Mouse (Mus musculus): ENCODE results near the gene Rnf2. TPM values are rescaled to one million over a fixed set of nuclear protein-coding genes. Genes with fewer than 3 reads are reported as not detected.

Gene Rnf2
- 69.9 and 74.1 TPM in 2 replicates for polyA plus RNA-seq (2015; fragmentation: Nextera tagmentation; extraction: Ambion mirVana)

GRCm38 (mm10) chr1:151500531-151501361, at the start of gene Rnf2:
Gene Rnf2, minus strand, starts transcription at chr1:151500955.
- peak; percentile 99 for ATAC-seq (ENCODE audit: insufficient read depth, low FRiP score)
- no peaks in the 10 kb centered on the region for H3K9me3 ChIP-seq (replicated peaks; ENCODE audit: control insufficient read depth, low read length)
- H3K36me3 ChIP-seq (ENCODE audit: control insufficient read depth, insufficient read depth, low read length): no peaks in the 10 kb centered on the region
- peak within 1 kb of the TSS; percentile 98 for H3K9ac ChIP-seq (ENCODE audit: low read length)
- peak within 1 kb of the TSS; percentile 89 for H3K4me3 ChIP-seq (replicated peaks; ENCODE audit: low read length)
- H3K27me3 ChIP-seq (ENCODE audit: control insufficient read depth, insufficient read depth, low read length): no peaks in the 10 kb centered on the region
- peaks cover 9% of the 10 kb centered on the region for H3K4me1 ChIP-seq (ENCODE audit: control insufficient read depth, insufficient read depth, low read length)
- WGBS: 1% methylated on average over 89 of the region's 90 CpGs
- H3K4me2 ChIP-seq (ENCODE audit: low read depth, low read length): peak within 1 kb of the TSS; percentile 76
- H3K27ac ChIP-seq (ENCODE audit: low read length): peak within 1 kb of the TSS; percentile 98

GRCm38 (mm10) chr1:151549794-151550193, 49.0 kb upstream of the Rnf2 start:
- H3K4me2 ChIP-seq (ENCODE audit: low read depth, low read length): no peak overlapping the region
- no peak overlapping the region for H3K27ac ChIP-seq (ENCODE audit: low read length)
- 70% methylated on average over 7 of the region's 7 CpGs for WGBS
- H3K4me3 ChIP-seq (replicated peaks; ENCODE audit: low read length): no peak overlapping the region
- H3K36me3 ChIP-seq (ENCODE audit: control insufficient read depth, insufficient read depth, low read length): no peaks in the 10 kb centered on the region
- no peaks in the 10 kb centered on the region for H3K9me3 ChIP-seq (replicated peaks; ENCODE audit: control insufficient read depth, low read length)
- ATAC-seq (ENCODE audit: insufficient read depth, low FRiP score): no peak
- H3K27me3 ChIP-seq (ENCODE audit: control insufficient read depth, insufficient read depth, low read length): no peaks in the 10 kb centered on the region
- no peaks in the 10 kb centered on the region for H3K4me1 ChIP-seq (ENCODE audit: control insufficient read depth, insufficient read depth, low read length)
- no peak overlapping the region for H3K9ac ChIP-seq (ENCODE audit: low read length)

GRCm38 (mm10) chr1:151548896-151549610, 48.3 kb upstream of the Rnf2 start:
- Histone ChIP-seq H3K4me1 (ENCODE audit: control insufficient read depth, insufficient read depth, low read length) (no peaks in the 10 kb centered on the region), H3K9me3 (replicated peaks; ENCODE audit: control insufficient read depth, low read length) (no peaks in the 10 kb centered on the region), H3K36me3 (ENCODE audit: control insufficient read depth, insufficient read depth, low read length) (no peaks in the 10 kb centered on the region), H3K9ac (ENCODE audit: low read length) (no peak overlapping the region), H3K27ac (ENCODE audit: low read length) (peak overlapping the region; percentile 21; the same call in 1 of the 2 replicates), H3K27me3 (ENCODE audit: control insufficient read depth, insufficient read depth, low read length) (no peaks in the 10 kb centered on the region), H3K4me2 (ENCODE audit: low read depth, low read length) (no peak overlapping the region), H3K4me3 (replicated peaks; ENCODE audit: low read length) (no peak overlapping the region)
- WGBS: 54% methylated on average over 8 of the region's 8 CpGs
- ATAC-seq (ENCODE audit: insufficient read depth, low FRiP score): peak; percentile 29; the same call in 1 of the 2 replicates

GRCm38 (mm10) chr1:151545571-151545970, 44.8 kb upstream of the Rnf2 start:
- Histone ChIP-seq H3K4me2 (ENCODE audit: low read depth, low read length) (no peak overlapping the region), H3K27ac (ENCODE audit: low read length) (no peak overlapping the region), H3K4me3 (replicated peaks; ENCODE audit: low read length) (no peak overlapping the region), H3K9me3 (replicated peaks; ENCODE audit: control insufficient read depth, low read length) (no peaks in the 10 kb centered on the region), H3K36me3 (ENCODE audit: control insufficient read depth, insufficient read depth, low read length) (no peaks in the 10 kb centered on the region), H3K4me1 (ENCODE audit: control insufficient read depth, insufficient read depth, low read length) (no peaks in the 10 kb centered on the region), H3K27me3 (ENCODE audit: control insufficient read depth, insufficient read depth, low read length) (no peaks in the 10 kb centered on the region), H3K9ac (ENCODE audit: low read length) (no peak overlapping the region)
- 74% methylated on average over 7 of the region's 7 CpGs for WGBS
- no peak for ATAC-seq (ENCODE audit: insufficient read depth, low FRiP score)

GRCm38 (mm10) chr1:151544581-151544980, 43.8 kb upstream of the Rnf2 start:
- Histone ChIP-seq H3K9ac (ENCODE audit: low read length) (no peak overlapping the region), H3K4me2 (ENCODE audit: low read depth, low read length) (no peak overlapping the region), H3K36me3 (ENCODE audit: control insufficient read depth, insufficient read depth, low read length) (no peaks in the 10 kb centered on the region), H3K9me3 (replicated peaks; ENCODE audit: control insufficient read depth, low read length) (no peaks in the 10 kb centered on the region), H3K4me1 (ENCODE audit: control insufficient read depth, insufficient read depth, low read length) (no peaks in the 10 kb centered on the region), H3K27me3 (ENCODE audit: control insufficient read depth, insufficient read depth, low read length) (no peaks in the 10 kb centered on the region), H3K4me3 (replicated peaks; ENCODE audit: low read length) (no peak overlapping the region), H3K27ac (ENCODE audit: low read length) (no peak overlapping the region)
- no peak for ATAC-seq (ENCODE audit: insufficient read depth, low FRiP score)
- WGBS: 89% methylated on average over 3 of the region's 3 CpGs

GRCm38 (mm10) chr1:151543796-151544477, 43.2 kb upstream of the Rnf2 start:
- H3K9me3 ChIP-seq (replicated peaks; ENCODE audit: control insufficient read depth, low read length): no peaks in the 10 kb centered on the region
- 75% methylated on average over 6 of the region's 6 CpGs for WGBS

GRCm38 (mm10) chr1:151526701-151527100, 25.9 kb upstream of the Rnf2 start:
- H3K9me3 ChIP-seq (replicated peaks; ENCODE audit: control insufficient read depth, low read length): 0 out of 2 replicates have a peak, but pooled peaks cover 5% of the 10 kb centered on the region
- no peak overlapping the region for H3K27ac ChIP-seq (ENCODE audit: low read length)
- no peak overlapping the region for H3K9ac ChIP-seq (ENCODE audit: low read length)
- no peak overlapping the region for H3K4me3 ChIP-seq (replicated peaks; ENCODE audit: low read length)
- H3K4me1 ChIP-seq (ENCODE audit: control insufficient read depth, insufficient read depth, low read length): no peaks in the 10 kb centered on the region
- WGBS: 64% methylated on average over 3 of the region's 3 CpGs
- no peak overlapping the region for H3K4me2 ChIP-seq (ENCODE audit: low read depth, low read length)
- no peaks in the 10 kb centered on the region for H3K36me3 ChIP-seq (ENCODE audit: control insufficient read depth, insufficient read depth, low read length)
- H3K27me3 ChIP-seq (ENCODE audit: control insufficient read depth, insufficient read depth, low read length): no peaks in the 10 kb centered on the region
- ATAC-seq (ENCODE audit: insufficient read depth, low FRiP score): no peak

More at GRCm38 (mm10) chr1:151543796-151544477, 43.2 kb upstream of the Rnf2 start:
- no peaks in the 10 kb centered on the region for H3K4me1 ChIP-seq (ENCODE audit: control insufficient read depth, insufficient read depth, low read length)
- H3K27me3 ChIP-seq (ENCODE audit: control insufficient read depth, insufficient read depth, low read length): no peaks in the 10 kb centered on the region
- ATAC-seq (ENCODE audit: insufficient read depth, low FRiP score): no peak
- H3K9ac ChIP-seq (ENCODE audit: low read length): no peak overlapping the region
- H3K36me3 ChIP-seq (ENCODE audit: control insufficient read depth, insufficient read depth, low read length): no peaks in the 10 kb centered on the region
- no peak overlapping the region for H3K27ac ChIP-seq (ENCODE audit: low read length)
- no peak overlapping the region for H3K4me2 ChIP-seq (ENCODE audit: low read depth, low read length)
- no peak overlapping the region for H3K4me3 ChIP-seq (replicated peaks; ENCODE audit: low read length)

- no peak overlapping the region for H3K27ac ChIP-seq (ENCODE audit: low read length)
- no peak for ATAC-seq (ENCODE audit: insufficient read depth, low FRiP score)
- no peaks in the 10 kb centered on the region for H3K27me3 ChIP-seq (ENCODE audit: control insufficient read depth, insufficient read depth, low read length)
- H3K36me3 ChIP-seq (ENCODE audit: control insufficient read depth, insufficient read depth, low read length): no peaks in the 10 kb centered on the region
- H3K9ac ChIP-seq (ENCODE audit: low read length): no peak overlapping the region
- no peaks in the 10 kb centered on the region for H3K9me3 ChIP-seq (replicated peaks; ENCODE audit: control insufficient read depth, low read length)
- H3K4me2 ChIP-seq (ENCODE audit: low read depth, low read length): no peak overlapping the region
- no peak overlapping the region for H3K4me3 ChIP-seq (replicated peaks; ENCODE audit: low read length)
- 79% methylated on average over 13 of the region's 15 CpGs for WGBS
- H3K4me1 ChIP-seq (ENCODE audit: control insufficient read depth, insufficient read depth, low read length): no peaks in the 10 kb centered on the region
Observed at GRCm38 (mm10) chr1:151517571-151518250, 17.0 kb upstream of the Rnf2 start.
